Mouse (Mus musculus) stomach, embryonic 16.5 days (tissue): Measurements from ENCODE around the gene Cacybp. TPM values are rescaled to one million over a fixed set of nuclear protein-coding genes. Genes with fewer than 3 reads are reported as not detected.

Experiments
- ATAC-seq: fragments of 200-750 bp; cut with Nextera tagmentation; 2 replicates; pipeline ENCODE4 v1.8.0; 2017; ENCODE audit warnings: moderate number of reproducible peaks, moderate TSS enrichment; ENCODE audit not compliant: insufficient read depth, low FRiP score
- H3K27ac ChIP-seq: fragments of 300-500 bp; sonication (generic); 2 replicates; pipeline ENCODE4 v1.5.1; 2014; ENCODE audit warnings: low read length
- H3K27me3 ChIP-seq: fragments of 300-500 bp; sonication (generic); 2 replicates; pipeline ENCODE4 v1.6.1; 2014; ENCODE audit warnings: low read length, control low read depth, mixed read lengths; ENCODE audit not compliant: control insufficient read depth, insufficient read depth
- H3K36me3 ChIP-seq: fragments of 300-500 bp; sonication (generic); 2 replicates; pipeline ENCODE4 v1.6.1; 2014; ENCODE audit warnings: low read length; ENCODE audit not compliant: control insufficient read depth, insufficient read depth
- H3K4me1 ChIP-seq: fragments of 300-500 bp; sonication (generic); 2 replicates; pipeline ENCODE4 v1.6.1; 2014; ENCODE audit warnings: low read length, control low read depth, mixed read lengths; ENCODE audit not compliant: control insufficient read depth, insufficient read depth
- H3K4me2 ChIP-seq: fragments of 300-500 bp; sonication (generic); 2 replicates; pipeline ENCODE4 v1.6.1; 2014; ENCODE audit warnings: low read depth, low read length, mixed read lengths
- H3K4me3 ChIP-seq: fragments of 300-500 bp; sonication (generic); replicated peaks from 2 replicates; pipeline ENCODE4 v1.5.1; 2014; ENCODE audit warnings: mild to moderate bottlenecking, low read length
- H3K9ac ChIP-seq: fragments of 300-500 bp; sonication (generic); 2 replicates; pipeline ENCODE4 v1.6.1; 2014; ENCODE audit warnings: low read length
- H3K9me3 ChIP-seq: fragments of 300-500 bp; sonication (generic); replicated peaks from 2 replicates; pipeline ENCODE4 v1.6.1; 2016; ENCODE audit warnings: low read length, control low read depth; ENCODE audit not compliant: control insufficient read depth
- WGBS: fragments of 180-500 bp; shearing (Covaris S2); extraction: QIAGEN DNeasy Blood & Tissue Kit; methylation state at CpG from one replicate; pipeline ENCODE4 v1.1.7; 2014; 5-methylcytosine and 5-hydroxymethylcytosine counted together
- polyA plus RNA-seq: library from polyadenylated mRNA; unstranded; fragments of >200 nt; fragmentation: Nextera tagmentation; extraction: Ambion mirVana; gene quantifications from 2 replicates; pipeline ENCODE4 v1.2.1, GENCODE M21; 2015

Gene Cacybp
- polyA plus RNA-seq, 1 experiment from 2014 or later = 189 TPM

DNA sequence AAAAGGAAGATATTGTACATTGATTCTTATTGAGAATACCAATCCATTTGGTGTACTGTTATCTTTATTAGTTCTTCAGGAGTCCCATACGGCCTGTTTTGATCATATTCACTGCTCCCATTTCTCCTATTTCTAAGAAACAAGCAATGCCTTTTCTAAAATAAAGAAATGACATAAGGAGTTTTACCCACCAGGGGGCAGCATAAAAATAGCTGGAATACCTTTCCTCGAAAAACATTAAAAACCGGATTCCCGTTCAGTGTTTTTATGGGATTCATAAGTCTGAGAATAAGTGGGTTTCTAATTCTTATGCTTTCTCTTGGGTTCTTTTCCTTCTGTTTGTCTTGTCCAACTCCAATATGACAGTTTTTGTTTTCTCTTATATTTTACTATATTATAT lies 18.3 kb upstream of the Cacybp start:
- Histone ChIP-seq H3K4me2 (no peak overlapping the region), H3K9me3 (no peaks in the 10 kb centered on the region), H3K4me1 (no peaks in the 10 kb centered on the region), H3K27ac (no peak overlapping the region), H3K4me3 (no peak overlapping the region), H3K9ac (no peak overlapping the region), H3K36me3 (no peaks in the 10 kb centered on the region), H3K27me3 (no peaks in the 10 kb centered on the region)
- WGBS = 34% methylated on average over 4 of the region's 4 CpGs
- ATAC-seq = no peak

DNA sequence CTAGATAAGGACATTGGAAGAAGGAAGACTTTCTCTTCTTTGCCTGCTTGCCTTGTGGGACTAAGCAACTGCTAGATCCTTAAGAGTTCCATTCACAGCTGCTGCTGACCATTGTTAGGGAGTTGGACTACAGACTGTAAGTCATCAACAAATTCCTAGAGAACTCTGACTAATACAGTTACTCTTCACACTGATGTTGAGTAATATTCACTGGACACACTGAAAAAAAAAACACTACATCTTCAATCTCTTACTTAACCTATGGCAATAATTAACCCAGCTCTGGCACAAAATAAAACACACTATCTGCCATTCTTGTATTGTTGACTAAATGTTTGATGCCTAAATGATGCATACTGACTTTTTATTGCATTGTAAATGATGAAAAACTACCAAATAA lies 15.2 kb upstream of the Cacybp start:
- no peaks in the 10 kb centered on the region; the same call in 1 of the 2 replicates for H3K36me3 ChIP-seq
- no peak overlapping the region for H3K4me3 ChIP-seq
- H3K27me3 ChIP-seq = no peaks in the 10 kb centered on the region
- no peaks in the 10 kb centered on the region for H3K4me1 ChIP-seq
- H3K9ac ChIP-seq = no peak overlapping the region
- no peak for ATAC-seq
- H3K27ac ChIP-seq = no peak overlapping the region
- H3K9me3 ChIP-seq = no peaks in the 10 kb centered on the region
- no peak overlapping the region for H3K4me2 ChIP-seq

DNA sequence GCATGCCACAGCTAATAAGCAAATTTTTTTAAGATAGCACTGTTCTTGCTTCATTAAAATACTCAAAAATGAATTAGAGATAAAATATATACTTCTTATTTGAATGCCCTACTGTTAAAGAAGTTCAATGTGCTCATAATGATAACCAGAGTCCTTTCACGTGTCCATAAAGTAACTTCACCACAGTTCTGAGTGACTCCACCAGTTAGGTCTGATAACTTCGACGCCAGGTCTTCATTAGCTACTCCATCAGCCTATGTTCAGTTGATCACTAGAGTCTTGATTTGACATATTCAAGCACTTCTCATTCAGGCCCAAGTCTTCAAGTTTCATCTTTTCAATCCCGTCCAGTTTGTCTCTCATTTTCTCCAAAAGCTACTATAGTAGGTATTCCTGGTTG lies 14.5 kb upstream of the Cacybp start:
- no peaks in the 10 kb centered on the region; the same call in 1 of the 2 replicates for H3K36me3 ChIP-seq
- H3K4me3 ChIP-seq = no peak overlapping the region
- no peaks in the 10 kb centered on the region for H3K9me3 ChIP-seq
- H3K4me1 ChIP-seq = no peaks in the 10 kb centered on the region
- no peak overlapping the region for H3K9ac ChIP-seq
- no peak for ATAC-seq
- H3K4me2 ChIP-seq = no peak overlapping the region
- H3K27me3 ChIP-seq = no peaks in the 10 kb centered on the region
- WGBS = 89% methylated on average over 4 of the region's 4 CpGs
- no peak overlapping the region for H3K27ac ChIP-seq

DNA sequence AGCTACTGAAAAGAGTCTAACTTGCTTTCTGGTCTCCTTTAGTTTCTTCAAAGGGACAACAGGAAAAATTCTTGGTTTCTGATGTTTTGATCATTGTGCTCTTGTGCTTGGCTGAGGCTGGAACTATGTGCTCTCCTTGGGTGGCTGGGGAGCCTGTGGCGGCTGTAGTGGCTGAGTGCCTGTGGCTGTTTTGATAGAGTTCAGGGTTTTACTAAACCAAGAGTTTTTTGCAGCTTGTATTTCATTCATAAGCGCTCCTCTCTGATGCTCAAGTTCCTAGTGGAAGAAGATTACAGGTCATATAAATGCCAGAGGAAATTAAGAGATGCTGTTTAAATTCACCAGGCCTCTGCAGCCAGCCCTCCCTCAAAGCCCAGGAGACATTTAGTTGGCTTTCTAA lies 11.4 kb upstream of the Cacybp start:
- H3K4me2 ChIP-seq = no peak overlapping the region
- H3K27me3 ChIP-seq = no peaks in the 10 kb centered on the region
- no peak overlapping the region for H3K9ac ChIP-seq
- H3K9me3 ChIP-seq = no peaks in the 10 kb centered on the region
- H3K36me3 ChIP-seq = no peaks in the 10 kb centered on the region; the same call in 1 of the 2 replicates
- H3K4me3 ChIP-seq = no peak overlapping the region
- H3K27ac ChIP-seq = no peak overlapping the region
- no peak for ATAC-seq
- 71% methylated on average over 2 of the region's 2 CpGs for WGBS
- H3K4me1 ChIP-seq = no peaks in the 10 kb centered on the region

DNA sequence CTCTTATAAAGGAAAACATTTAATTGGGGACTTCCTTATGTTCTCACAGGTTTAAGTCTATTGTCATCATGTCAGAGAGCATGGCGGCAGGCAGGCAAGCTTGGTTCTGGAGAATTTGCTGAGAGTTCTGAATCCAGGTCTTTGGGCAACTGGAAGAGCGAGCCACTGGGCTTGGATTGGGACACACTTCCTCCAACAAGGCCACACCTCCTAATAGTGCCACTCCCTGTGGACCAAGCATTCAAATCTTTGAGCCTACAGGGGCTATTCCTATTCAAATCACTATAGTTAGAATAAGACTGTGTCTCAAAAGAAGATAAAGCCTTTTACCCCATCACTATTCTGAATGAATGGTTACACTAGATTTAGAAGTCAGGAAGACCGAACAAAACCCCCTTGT lies 5.2 kb upstream of the Cacybp start:
- WGBS = 84% methylated on average over 3 of the region's 3 CpGs
- Histone ChIP-seq H3K9me3 (no peaks in the 10 kb centered on the region), H3K4me2 (no peak overlapping the region), H3K4me3 (no peak overlapping the region), H3K27me3 (no peaks in the 10 kb centered on the region), H3K9ac (no peak overlapping the region), H3K36me3 (no peaks in the 10 kb centered on the region), H3K4me1 (peaks cover 4% of the 10 kb centered on the region; the same call in 1 of the 2 replicates), H3K27ac (no peak overlapping the region)
- no peak for ATAC-seq

DNA sequence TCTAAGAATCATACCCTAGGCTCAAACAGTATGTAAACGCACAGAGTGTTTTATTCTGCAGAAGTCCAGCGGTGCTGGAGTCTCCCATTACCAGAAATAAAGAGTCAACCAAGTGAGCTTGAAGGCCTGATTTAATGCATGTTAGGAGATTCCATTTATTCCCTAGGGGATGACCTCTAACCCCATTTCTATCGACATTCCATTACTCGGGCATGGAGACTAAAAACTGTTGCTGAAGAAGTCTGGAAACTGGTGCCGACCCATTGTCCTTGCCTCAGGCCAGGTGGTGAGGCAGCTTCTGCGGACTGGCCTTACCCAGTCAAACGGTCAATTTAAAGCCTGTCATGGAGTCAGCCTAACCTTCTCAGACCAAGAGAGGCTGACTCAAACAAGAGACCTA lies 1.5 kb upstream of the Cacybp start:
- ATAC-seq = no peak
- Histone ChIP-seq H3K4me2 (no peak overlapping the region), H3K4me1 (peaks cover 16% of the 10 kb centered on the region), H3K27me3 (no peaks in the 10 kb centered on the region), H3K27ac (no peak overlapping the region), H3K9ac (no peak overlapping the region), H3K36me3 (no peaks in the 10 kb centered on the region), H3K9me3 (no peaks in the 10 kb centered on the region), H3K4me3 (no peak overlapping the region)
- 83% methylated on average over 7 of the region's 7 CpGs for WGBS

DNA sequence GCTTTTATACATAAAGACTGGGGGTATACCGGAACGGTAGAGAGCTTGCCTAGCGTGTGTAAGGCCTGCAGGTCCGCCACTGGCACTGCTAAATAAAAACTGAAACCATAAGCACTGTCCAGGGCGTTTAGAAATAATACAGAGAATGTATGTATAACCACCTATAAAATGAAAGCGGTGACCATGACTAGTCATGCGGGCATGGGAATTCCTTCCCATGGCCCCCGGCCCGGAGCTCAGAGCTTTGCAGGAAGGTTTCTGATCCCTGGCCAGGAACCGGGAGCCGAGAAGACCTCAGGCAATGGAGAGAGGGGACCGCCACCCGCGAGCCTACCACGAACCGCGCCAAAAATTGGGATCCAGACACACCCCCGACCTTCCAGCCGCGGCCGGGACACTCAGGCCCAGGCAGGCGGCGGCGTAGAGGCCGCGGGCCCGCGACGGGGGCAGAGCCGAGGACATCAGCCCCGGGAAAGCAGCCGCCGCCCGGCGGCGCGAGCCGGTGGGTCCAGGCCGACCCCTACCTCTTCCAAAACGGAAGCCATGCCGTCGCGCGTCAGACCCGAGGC lies 468 bp downstream of the Cacybp start:
- H3K9ac ChIP-seq = peak overlapping the region; percentile 95

DNA sequence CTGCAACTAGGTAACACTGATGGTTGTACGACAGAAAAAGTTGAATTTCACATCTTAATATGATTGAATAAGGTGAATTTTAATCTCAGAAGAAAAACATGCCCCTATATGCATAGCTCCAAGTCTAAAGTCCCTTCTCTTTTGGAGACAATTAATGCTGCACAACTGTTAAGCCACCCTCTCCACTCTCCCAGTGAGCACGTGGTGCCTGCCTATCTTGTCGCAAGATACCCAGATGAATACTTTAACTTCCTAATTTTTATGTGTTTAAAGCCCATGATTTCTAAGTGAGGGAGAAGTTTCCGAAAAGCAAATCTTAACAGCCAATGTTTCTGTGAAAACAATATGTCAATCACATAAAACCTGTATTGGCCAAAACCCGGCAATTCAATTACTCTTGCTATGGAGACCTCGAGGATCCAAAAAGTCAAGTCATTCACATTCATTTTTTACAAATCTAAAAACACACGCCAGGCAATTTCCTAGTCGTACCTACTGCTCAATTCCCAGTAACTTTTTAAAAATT lies 1.0 kb downstream of the Cacybp start:
- peak overlapping the region; percentile 96 for H3K4me3 ChIP-seq
- H3K9me3 ChIP-seq = no peaks in the 10 kb centered on the region
- H3K9ac ChIP-seq = peak overlapping the region; percentile 95
- H3K4me2 ChIP-seq = peak overlapping the region; percentile 70
- H3K27ac ChIP-seq = peak overlapping the region; percentile 96
- H3K27me3 ChIP-seq = no peaks in the 10 kb centered on the region
- 0 out of 2 replicates have a peak, but pooled peaks cover 10% of the 10 kb centered on the region for H3K36me3 ChIP-seq
- no peak for ATAC-seq
- 2% methylated on average over 8 of the region's 8 CpGs for WGBS
- peaks cover 16% of the 10 kb centered on the region for H3K4me1 ChIP-seq

More for the DNA sequence above, 468 bp downstream of the Cacybp start:
- H3K4me2 ChIP-seq = peak overlapping the region; percentile 70
- peak overlapping the region; percentile 96 for H3K4me3 ChIP-seq
- H3K9me3 ChIP-seq = no peaks in the 10 kb centered on the region
- peak; percentile 51 for ATAC-seq
- no peaks in the 10 kb centered on the region for H3K27me3 ChIP-seq
- under 1% methylated on average over 45 of the region's 45 CpGs for WGBS
- H3K4me1 ChIP-seq = peaks cover 16% of the 10 kb centered on the region
- H3K27ac ChIP-seq = peak overlapping the region; percentile 96
- H3K36me3 ChIP-seq = 0 out of 2 replicates have a peak, but pooled peaks cover 8% of the 10 kb centered on the region

DNA sequence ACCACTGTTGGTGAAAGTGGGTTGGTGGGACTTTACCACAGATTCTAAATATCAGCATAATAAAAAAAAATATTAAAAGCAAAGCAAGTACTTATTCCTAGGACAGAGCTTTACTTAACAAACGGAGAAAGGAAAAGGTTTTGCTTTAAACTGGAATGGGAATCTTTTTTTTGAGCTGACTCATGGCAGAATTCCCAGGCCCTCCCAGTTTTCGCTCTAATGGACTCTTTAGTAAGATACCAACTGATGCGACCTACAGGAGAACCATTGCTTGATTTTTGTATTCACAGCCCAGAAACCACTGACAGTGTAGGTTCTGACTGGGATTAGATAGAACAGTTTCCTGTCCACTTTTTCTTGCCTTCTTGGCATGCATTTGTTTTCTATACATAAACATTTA lies 2.1 kb downstream of the Cacybp start:
- peak overlapping the region; percentile 70 for H3K4me2 ChIP-seq
- H3K4me1 ChIP-seq = peaks cover 16% of the 10 kb centered on the region
- peak overlapping the region; percentile 96 for H3K4me3 ChIP-seq
- H3K9ac ChIP-seq = no peak overlapping the region
- peaks cover 16% of the 10 kb centered on the region; the same call in 1 of the 2 replicates for H3K36me3 ChIP-seq
- no peaks in the 10 kb centered on the region for H3K27me3 ChIP-seq
- 46% methylated on average over 3 of the region's 3 CpGs for WGBS
- no peak overlapping the region for H3K27ac ChIP-seq
- no peaks in the 10 kb centered on the region for H3K9me3 ChIP-seq
- ATAC-seq = no peak
